Mouse (Mus musculus) heart, adult 2 months (tissue): ENCODE measurements around the gene Cbfb.

Source experiments
- CTCF ChIP-seq: fragments of 200-600 bp; IDR thresholded peaks from 2 replicates; pipeline ENCODE4 v1.8.1; 2022; ENCODE audit warnings: antibody characterized with exemption, mild to moderate bottlenecking, moderate library complexity
- EP300 ChIP-seq: fragments of 200-500 bp; IDR thresholded peaks from 2 replicates; pipeline ENCODE4 v1.6.1; 2011; ENCODE audit warnings: low read depth, low read length, control low read depth; ENCODE audit not compliant: insufficient read depth
- POLR2A ChIP-seq: fragments of 200-500 bp; IDR thresholded peaks from 2 replicates; pipeline ENCODE4 v1.6.1; 2011; ENCODE audit warnings: mild to moderate bottlenecking, low read depth, low read length, control low read depth; ENCODE audit not compliant: insufficient read depth

DNA sequence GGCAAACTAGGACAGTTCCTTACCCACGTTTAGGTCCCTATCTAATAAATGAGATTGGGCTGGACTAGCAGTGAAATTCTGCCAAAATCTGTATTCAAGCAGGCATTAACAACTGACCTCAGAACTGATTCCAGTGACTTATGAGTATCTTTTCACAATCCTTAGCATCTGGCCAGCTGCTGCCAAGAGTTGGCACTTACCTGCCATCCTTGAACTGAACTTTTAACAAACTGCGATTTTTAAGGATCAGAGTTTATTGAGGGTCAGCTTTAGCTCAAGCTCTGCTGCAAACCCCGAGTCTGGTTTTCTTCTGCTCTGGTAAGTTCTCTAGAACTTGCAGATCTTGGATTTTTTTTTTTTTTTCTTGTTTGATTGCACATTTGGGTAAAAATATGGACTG lies 892 bp upstream of the Cbfb start:
- no peak for TF ChIP-seq CTCF
- TF ChIP-seq EP300: no peak
- no peak for TF ChIP-seq POLR2A
